Mouse (Mus musculus): ENCODE data around the gene Apbb2.

DNA sequence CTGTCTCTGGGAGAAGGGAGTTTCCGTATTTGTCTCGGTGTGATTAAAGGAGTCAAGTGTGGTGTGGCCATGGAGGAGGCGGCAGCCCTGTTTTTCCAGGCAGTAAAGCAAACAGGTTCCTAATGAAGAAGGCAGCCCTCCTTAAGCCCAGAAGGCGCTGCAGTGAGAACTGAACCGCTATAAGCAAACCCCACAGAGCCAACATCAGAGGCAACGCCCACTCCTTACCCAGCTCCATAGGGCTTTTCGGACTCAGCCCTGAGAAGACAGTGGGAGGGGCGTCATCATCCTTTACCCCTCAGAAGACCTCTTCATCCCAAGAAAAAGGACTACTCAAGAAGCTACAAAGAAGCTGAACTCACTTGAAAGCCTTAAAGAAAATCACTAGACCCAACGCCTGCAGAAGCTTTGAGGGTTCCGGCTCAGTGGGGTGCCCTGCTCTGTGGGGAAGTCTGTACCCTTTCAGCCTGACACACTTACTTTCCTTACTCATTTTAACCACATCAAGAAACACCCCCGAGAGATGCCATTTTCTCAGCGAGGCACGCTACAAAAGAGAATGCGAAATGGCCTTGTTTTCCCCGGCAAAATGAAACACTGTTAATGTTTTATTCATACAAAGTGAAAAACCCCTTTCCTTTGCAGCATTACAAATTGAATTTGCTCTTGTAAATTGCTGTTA, 258.7 kb downstream of the Apbb2 start:
- no peak for TF ChIP-seq POLR2A (IDR thresholded peaks at IDR 0.05; ENCODE audit: insufficient read length, low read depth)
- no peak for TF ChIP-seq CEBPB (IDR thresholded peaks at IDR 0.05; ENCODE audit: insufficient read depth, poor library complexity, severe bottlenecking)
- no peak for TF ChIP-seq POLR2AphosphoS2 (IDR thresholded peaks at IDR 0.05; ENCODE audit: insufficient read length, low read depth)
- no peak for TF ChIP-seq REST (IDR thresholded peaks at IDR 0.05; ENCODE audit: insufficient read depth, insufficient read length)
- TF ChIP-seq E2F4 (IDR thresholded peaks at IDR 0.05; ENCODE audit: insufficient read depth) = no peak
- no peak for TF ChIP-seq TCF12 (IDR thresholded peaks at IDR 0.05; ENCODE audit: insufficient read depth, poor library complexity, severe bottlenecking)
